Mouse (Mus musculus) cerebellum, adult 9-10 months (tissue): Measurements from ENCODE around the gene Suz12.
"Not testable (repeated sequence)": the region's sequence is repeated elsewhere in the genome, so short reads cannot be mapped to it uniquely, and the experiment has no call there.

Source experiments
- DNase-seq: peaks from one replicate; pipeline ENCODE4 v3.0.0; 2022

Suz12 gene

DNA sequence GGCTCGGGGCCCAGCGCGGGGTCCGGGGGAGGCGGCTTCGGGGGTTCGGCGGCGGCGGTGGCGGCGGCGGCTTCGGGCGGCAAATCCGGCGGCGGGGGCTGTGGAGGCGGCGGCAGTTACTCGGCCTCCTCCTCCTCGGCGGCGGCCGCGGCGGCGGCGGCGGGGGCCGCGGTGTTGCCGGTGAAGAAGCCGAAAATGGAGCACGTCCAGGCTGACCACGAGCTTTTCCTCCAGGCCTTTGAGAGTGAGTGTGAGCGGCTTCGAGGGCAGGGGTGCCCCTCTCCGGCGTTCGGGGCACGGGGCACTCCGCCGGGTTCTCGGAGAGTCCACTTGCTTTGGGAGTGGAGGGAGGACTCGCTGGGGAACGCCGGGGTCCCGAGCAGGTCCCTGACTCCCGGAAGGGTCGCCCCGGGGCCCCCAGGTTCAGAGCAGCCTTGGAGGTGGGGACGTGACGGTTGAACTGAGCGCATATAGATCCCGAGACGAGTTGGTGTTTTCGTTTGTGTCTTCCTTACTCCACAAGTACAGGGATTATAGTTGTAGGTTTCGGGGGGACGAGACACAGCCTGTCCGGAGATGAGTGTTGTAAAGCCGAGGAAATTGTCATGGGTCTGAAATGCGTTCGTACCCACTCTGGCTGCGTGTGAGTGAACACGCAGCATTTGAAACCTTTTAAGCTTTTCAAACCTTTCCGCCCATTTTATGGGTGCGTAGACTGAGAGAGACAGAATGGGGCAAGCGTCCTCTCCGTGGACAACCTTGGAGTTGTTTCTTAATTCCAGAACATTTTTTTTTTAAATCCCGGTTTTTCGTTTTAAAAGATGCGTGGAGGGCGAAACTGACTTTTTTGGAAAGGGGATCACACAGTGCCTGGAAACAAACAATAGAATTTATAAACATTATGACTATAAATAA is 707 bp downstream of the Suz12 start:
- DNase-seq = no peak

DNA sequence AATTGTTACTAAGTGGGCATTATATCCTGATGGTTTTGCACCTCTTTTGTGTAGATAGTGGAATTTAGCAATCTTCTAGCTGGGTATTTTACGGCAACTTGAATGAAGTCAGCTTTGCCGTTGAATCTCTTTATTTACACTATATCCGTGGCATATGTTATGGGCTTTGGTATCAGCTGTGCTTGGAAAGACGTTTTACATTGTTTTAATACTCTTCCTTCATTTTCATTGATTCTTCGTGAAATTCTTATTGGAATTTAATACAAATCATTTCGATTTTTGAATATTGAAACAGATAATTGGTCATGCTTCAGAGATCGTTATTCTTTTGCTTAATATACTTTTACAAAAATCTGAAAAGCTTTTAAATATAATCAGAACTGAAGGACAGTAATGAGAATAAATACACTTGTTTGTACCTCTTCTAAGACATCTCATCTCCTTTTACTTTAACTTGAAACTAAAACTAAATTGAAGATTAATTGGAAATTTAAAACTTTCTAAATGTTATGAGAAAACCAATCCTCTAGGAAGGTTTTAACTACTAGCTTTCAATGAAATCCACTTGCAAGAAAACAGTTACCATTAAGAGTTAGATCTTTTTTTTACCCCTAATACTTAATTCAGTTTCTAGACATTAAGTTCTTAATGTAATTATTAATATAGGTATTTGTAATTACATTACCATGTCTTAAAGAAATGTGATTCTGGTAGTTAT is 1.5 kb downstream of the Suz12 start:
- no peak for DNase-seq

- not testable (repeated sequence) for DNase-seq
These were observed 23.6 kb downstream of the Suz12 start for GRCm38 (mm10) chr11:80016533-80016932.

DNA sequence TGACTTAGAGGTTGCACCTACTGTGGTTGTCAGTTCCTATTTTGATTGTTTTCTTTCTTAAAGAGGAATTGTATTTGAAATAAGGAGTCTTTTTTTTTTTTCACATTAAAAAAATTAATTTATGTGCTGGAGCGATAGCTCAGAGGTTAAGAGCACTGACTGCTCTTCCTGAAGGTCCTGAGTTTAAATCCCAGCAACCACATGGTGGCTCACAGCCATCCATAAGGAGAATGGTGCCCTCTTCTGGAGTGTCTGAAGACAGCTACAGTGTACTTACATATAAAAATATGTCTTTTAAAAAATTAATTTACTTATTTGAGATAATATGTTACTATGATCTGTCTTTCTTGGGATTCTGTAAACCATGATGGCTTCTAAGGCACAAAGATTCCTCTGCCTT is 26.9 kb downstream of the Suz12 start:
- DNase-seq = no peak

DNA sequence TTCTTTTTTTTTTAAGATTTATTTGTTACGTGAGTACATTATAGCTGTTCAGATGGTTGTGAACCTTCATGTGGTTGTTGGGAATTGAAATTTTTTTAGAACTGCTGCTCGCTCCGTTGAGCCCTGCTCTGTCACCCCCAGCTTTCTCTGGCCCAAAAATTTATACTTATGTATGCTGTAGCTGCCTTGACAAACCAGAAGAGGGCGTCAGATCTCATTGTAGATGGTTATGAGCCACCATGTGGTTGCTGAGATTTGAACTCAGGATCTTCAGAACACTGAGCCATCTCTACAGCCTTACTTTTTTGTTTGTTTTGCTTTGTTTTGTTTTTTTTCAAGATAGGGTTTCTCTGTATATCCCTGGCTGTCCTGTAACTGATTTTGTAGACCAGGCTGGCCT is 28.4 kb downstream of the Suz12 start:
- DNase-seq = no peak

- DNase-seq = no peak
These were observed 44.6 kb downstream of the Suz12 start for GRCm38 (mm10) chr11:80037495-80037894.

- DNase-seq = peak; percentile 18
These were observed 49.9 kb downstream of the Suz12 start for GRCm38 (mm10) chr11:80042615-80043418.

DNA sequence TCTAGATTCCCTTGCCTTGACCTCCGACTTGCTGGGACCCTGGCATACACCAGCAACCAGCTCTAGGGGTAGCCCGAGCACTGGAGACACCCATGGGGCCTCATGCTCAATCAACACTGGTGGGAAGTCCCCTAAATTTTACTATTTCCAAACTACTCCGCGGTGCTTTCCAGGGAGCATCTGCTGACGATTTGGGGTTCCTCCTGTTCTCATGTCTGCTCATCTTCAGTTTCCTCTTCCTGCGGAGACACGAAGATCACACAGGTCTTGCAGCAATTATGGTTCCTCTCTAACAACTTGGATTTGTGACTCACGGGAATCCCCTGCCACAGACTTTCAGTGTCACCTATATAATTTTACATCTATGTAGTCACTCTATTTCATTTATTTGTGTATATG is 50.5 kb downstream of the Suz12 start:
- no peak for DNase-seq

GRCm38 (mm10) chr11:80046856-80047255 is 54.0 kb downstream of the Suz12 start:
- DNase-seq = no peak

DNA sequence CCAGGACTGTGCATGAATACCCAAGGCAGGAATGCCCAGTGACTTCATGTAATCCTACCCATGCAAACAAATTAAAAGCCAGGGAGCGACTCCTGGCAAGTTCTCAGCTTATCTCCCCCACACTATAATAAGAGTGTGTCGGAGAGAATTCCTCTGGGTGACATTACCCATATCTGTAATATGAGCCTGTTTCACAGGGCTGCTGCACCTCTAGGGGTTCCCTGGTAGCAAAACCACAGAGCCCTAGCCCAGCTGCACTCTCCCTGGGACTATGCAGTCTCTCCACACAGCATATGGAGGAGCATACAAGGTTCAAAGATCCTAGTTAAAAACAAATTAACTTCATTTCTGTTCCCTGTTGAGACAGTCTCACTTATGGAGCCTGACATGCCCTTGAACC is 57.2 kb downstream of the Suz12 start:
- no peak for DNase-seq

- DNase-seq = no peak
These were observed 59.5 kb downstream of the Suz12 start for GRCm38 (mm10) chr11:80052456-80052855.

DNA sequence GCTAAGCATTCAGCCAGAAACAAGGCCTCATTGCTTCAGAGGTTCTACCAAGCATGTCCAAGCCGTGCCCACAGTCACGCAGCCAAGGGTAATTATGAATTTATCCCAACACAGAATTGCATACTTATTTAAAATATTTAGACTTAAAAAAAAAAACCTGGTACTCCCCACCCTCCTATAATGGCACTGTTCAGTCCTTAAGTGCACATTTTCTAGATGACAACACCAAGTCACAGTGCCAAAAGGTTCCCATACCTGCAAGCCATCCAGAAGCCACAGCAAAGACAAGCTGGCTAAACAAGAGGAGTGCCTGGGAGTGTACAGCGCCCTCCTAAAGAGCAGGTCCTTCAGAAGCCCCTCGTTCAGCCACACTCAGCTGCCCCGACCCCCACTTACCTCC is 60.3 kb downstream of the Suz12 start:
- no peak for DNase-seq

- no peak for DNase-seq
These were observed 61.8 kb downstream of the Suz12 start for GRCm38 (mm10) chr11:80054659-80055058.

DNA sequence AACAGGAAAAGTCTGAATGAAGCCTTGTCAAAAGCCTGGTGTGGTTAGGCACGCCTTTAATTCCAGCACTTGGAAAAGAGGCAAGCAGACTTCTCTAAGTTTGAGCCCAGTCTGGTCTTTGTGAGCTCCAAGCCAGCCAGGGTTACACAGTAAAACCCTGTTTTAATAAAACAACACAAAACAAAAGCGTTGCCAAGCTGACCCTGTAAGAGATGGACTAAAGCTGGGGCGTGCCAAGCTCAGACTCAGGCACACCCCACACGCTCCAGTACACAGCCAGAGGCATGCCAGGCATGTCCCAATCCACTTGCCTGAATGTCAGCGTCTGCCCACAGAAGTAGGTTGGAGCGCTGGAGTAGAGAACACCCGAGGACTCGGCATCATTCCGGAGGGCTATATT is 63.2 kb downstream of the Suz12 start:
- no peak for DNase-seq

DNA sequence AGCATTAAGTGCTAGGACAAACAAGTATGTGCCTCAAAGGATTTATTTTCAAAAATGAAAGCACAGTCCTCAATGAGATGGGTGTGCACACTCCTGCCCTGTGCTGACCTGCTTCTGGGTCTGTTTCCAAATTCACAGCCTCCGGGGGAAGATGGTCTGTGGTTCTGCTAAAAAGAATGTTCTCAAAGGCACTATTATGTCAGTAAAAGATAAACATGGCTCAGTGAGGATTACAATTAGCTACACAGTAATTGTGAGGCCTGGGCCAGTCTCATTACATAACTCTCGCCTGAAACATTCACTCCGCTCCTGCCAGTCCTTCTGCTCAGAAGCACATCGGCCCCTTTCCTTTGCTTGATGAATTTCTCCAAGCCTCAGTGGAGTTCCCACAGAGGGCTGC is 69.3 kb downstream of the Suz12 start:
- no peak for DNase-seq

- DNase-seq = not testable (repeated sequence)
These were observed 73.5 kb downstream of the Suz12 start for GRCm38 (mm10) chr11:80066373-80066772.

GRCm38 (mm10) chr11:80067558-80067957 is 74.7 kb downstream of the Suz12 start:
- no peak for DNase-seq

- no peak for DNase-seq
These were observed 76.9 kb downstream of the Suz12 start for GRCm38 (mm10) chr11:80069815-80070214.

GRCm38 (mm10) chr11:80071039-80071438 is 78.1 kb downstream of the Suz12 start:
- DNase-seq = no peak

DNA sequence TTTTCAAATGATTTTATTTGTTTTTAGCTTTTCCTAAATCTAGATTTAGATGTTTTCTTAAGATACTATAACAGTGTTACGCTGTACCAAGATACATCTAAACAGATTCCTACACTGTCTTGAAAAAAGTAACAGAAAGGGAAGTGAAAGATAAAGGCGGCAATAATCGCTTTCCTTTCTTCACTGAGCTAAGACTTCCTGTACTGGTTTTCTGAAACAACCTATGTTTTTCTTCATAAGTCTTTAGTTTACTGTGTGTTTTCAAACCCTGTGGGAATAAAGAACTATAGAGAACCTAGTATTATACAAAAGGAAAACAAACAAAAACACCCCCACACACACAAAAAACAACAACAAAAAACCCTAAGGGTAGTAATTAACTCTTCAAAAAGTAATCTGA is 79.5 kb downstream of the Suz12 start:
- DNase-seq = no peak

- DNase-seq = no peak
These were observed 82.8 kb downstream of the Suz12 start for GRCm38 (mm10) chr11:80075608-80076277.

DNA sequence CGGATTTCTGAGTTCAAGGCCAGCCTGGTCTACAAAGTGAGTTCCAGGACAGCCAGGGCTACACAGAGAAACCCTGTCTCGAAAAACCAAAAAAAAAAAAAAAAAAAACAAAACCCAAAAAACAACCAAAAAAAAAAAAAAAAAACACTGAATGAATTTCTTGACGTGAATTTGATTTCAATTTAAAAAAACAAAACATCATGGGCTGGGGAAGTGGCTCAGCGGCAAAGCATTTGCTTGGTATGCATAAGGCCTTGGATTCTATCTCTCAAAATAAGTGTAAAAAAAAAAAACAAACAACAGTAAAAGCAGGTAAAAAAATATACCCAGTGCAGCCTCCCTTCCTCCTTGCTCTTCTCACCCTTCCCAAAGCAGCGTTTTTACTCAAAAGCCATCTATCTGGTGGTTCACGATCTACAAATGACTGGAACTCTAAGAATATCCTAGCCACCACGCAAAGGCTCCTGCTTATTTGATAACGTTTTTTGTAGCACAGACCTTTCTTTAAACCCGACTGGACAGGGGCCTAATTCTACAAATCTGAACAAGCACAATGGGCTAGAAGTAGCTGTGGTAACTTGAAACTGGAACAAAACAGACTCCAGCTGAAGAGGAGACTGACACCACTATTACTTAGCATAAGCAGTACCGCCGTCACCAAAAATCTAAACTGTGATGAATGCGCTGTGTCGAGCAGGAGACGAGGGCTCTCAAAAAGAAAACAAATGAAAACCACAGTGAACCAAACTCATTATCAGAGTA is 85.1 kb downstream of the Suz12 start:
- DNase-seq = no peak
